Mouse (Mus musculus): Measurements from ENCODE around the gene Ankrd63. TPM values are rescaled to one million over a fixed set of nuclear protein-coding genes. Genes with fewer than 3 reads are reported as not detected.

Ankrd63 gene
- polyA plus RNA-seq, 1 experiment from 2014 or later: 0.11 TPM

DNA sequence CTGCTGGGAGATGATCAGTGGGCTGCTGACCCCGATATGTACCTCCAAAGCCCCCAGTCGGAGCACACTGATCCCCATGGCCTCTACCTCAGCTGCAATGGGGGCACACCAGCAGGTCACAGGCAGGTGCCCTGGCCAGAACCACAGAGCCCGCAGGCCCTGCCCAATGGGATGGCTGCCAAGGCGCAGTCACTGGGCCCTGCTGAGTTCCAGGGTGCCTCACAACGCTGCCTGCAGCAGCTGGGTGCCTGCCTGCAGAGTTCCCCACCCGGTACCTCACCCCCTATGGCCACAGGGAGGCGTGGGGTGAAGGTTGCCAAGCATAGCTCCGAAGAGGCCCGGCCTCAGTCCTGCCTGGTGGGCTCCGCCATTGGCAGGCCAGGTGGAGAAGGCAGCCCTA is 13.9 kb downstream of the Ankrd63 start:
- DNase-seq (ENCODE audit: low spot score) (no peak), ATAC-seq (ENCODE audit: low FRiP score, low TSS enrichment) (no peak)
- Histone ChIP-seq H3K27me3 (ENCODE audit: control insufficient read depth, insufficient read depth, low read length) (no peaks in the 10 kb centered on the region), H3K9me3 (ENCODE audit: control insufficient read depth, low read length) (no peaks in the 10 kb centered on the region), H3K9ac (ENCODE audit: low read length) (no peak overlapping the region), H3K27ac (replicated peaks) (no peak overlapping the region), H3K4me3 (ENCODE audit: low read depth, low read length) (no peak overlapping the region), H3K4me1 (replicated peaks; ENCODE audit: control insufficient read depth, insufficient read depth) (no peaks in the 10 kb centered on the region), H3K36me3 (ENCODE audit: control insufficient read depth, insufficient read depth, low read length) (no peaks in the 10 kb centered on the region), H3K4me2 (replicated peaks; ENCODE audit: low read depth) (no peak overlapping the region)
- TF ChIP-seq CTCF (IDR thresholded peaks at IDR 0.05; ENCODE audit: low read depth) (no peak), EP300 (optimal IDR thresholded peaks at IDR 0.05) (no peak)
- 74% methylated on average over 9 of the region's 10 CpGs for WGBS

GRCm38 (mm10) chr2:118687791-118688190 is 16.0 kb downstream of the Ankrd63 start:
- Histone ChIP-seq H3K4me2 (replicated peaks; ENCODE audit: low read depth) (no peak overlapping the region), H3K27me3 (ENCODE audit: control insufficient read depth, insufficient read depth, low read length) (no peaks in the 10 kb centered on the region), H3K9ac (ENCODE audit: low read length) (no peak overlapping the region), H3K27ac (replicated peaks) (no peak overlapping the region), H3K4me3 (ENCODE audit: low read depth, low read length) (no peak overlapping the region), H3K4me1 (replicated peaks; ENCODE audit: control insufficient read depth, insufficient read depth) (no peaks in the 10 kb centered on the region), H3K9me3 (ENCODE audit: control insufficient read depth, low read length) (no peaks in the 10 kb centered on the region), H3K36me3 (ENCODE audit: control insufficient read depth, insufficient read depth, low read length) (no peaks in the 10 kb centered on the region)
- DNase-seq (ENCODE audit: low spot score): no peak
- 94% methylated on average over 3 of the region's 3 CpGs for WGBS
- TF ChIP-seq EP300 (optimal IDR thresholded peaks at IDR 0.05) (no peak), CTCF (IDR thresholded peaks at IDR 0.05; ENCODE audit: low read depth) (no peak)
- ATAC-seq (ENCODE audit: low FRiP score, low TSS enrichment): no peak

- Histone ChIP-seq H3K4me1 (replicated peaks; ENCODE audit: control insufficient read depth, insufficient read depth) (no peaks in the 10 kb centered on the region), H3K27me3 (ENCODE audit: control insufficient read depth, insufficient read depth, low read length) (no peaks in the 10 kb centered on the region), H3K27ac (replicated peaks) (no peak overlapping the region), H3K36me3 (ENCODE audit: control insufficient read depth, insufficient read depth, low read length) (no peaks in the 10 kb centered on the region), H3K4me2 (replicated peaks; ENCODE audit: low read depth) (no peak overlapping the region), H3K9ac (ENCODE audit: low read length) (no peak overlapping the region), H3K9me3 (ENCODE audit: control insufficient read depth, low read length) (no peaks in the 10 kb centered on the region), H3K4me3 (ENCODE audit: low read depth, low read length) (no peak overlapping the region)
- DNase-seq (ENCODE audit: low spot score) (no peak), ATAC-seq (ENCODE audit: low FRiP score, low TSS enrichment) (no peak)
- 56% methylated on average over 8 of the region's 8 CpGs for WGBS
- no peak for TF ChIP-seq EP300 (optimal IDR thresholded peaks at IDR 0.05)
- TF ChIP-seq CTCF (IDR thresholded peaks at IDR 0.05; ENCODE audit: low read depth): no peak
Measured at GRCm38 (mm10) chr2:118686693-118687092, 17.1 kb downstream of the Ankrd63 start.

- no peak for DNase-seq (ENCODE audit: low spot score)
- H3K4me2 ChIP-seq (replicated peaks; ENCODE audit: low read depth): no peak overlapping the region
- no peaks in the 10 kb centered on the region for H3K4me1 ChIP-seq (replicated peaks; ENCODE audit: control insufficient read depth, insufficient read depth)
- 72% methylated on average over 4 of the region's 4 CpGs for WGBS
- H3K9ac ChIP-seq (ENCODE audit: low read length): no peak overlapping the region
- no peak overlapping the region for H3K27ac ChIP-seq (replicated peaks)
- H3K4me3 ChIP-seq (ENCODE audit: low read depth, low read length): no peak overlapping the region
- no peak for ATAC-seq (ENCODE audit: low FRiP score, low TSS enrichment)
- H3K27me3 ChIP-seq (ENCODE audit: control insufficient read depth, insufficient read depth, low read length): no peaks in the 10 kb centered on the region
- H3K9me3 ChIP-seq (ENCODE audit: control insufficient read depth, low read length): no peaks in the 10 kb centered on the region
- no peak for TF ChIP-seq CTCF (IDR thresholded peaks at IDR 0.05; ENCODE audit: low read depth)
- TF ChIP-seq EP300 (optimal IDR thresholded peaks at IDR 0.05): no peak
- H3K36me3 ChIP-seq (ENCODE audit: control insufficient read depth, insufficient read depth, low read length): no peaks in the 10 kb centered on the region
Measured at GRCm38 (mm10) chr2:118685088-118685487, 18.7 kb downstream of the Ankrd63 start.

- Histone ChIP-seq H3K9ac (ENCODE audit: low read length) (no peak overlapping the region), H3K27ac (replicated peaks) (no peak overlapping the region), H3K4me3 (ENCODE audit: low read depth, low read length) (no peak overlapping the region), H3K36me3 (ENCODE audit: control insufficient read depth, insufficient read depth, low read length) (no peaks in the 10 kb centered on the region), H3K27me3 (ENCODE audit: control insufficient read depth, insufficient read depth, low read length) (no peaks in the 10 kb centered on the region), H3K9me3 (ENCODE audit: control insufficient read depth, low read length) (no peaks in the 10 kb centered on the region), H3K4me1 (replicated peaks; ENCODE audit: control insufficient read depth, insufficient read depth) (no peaks in the 10 kb centered on the region), H3K4me2 (replicated peaks; ENCODE audit: low read depth) (no peak overlapping the region)
- DNase-seq (ENCODE audit: low spot score) (no peak), ATAC-seq (ENCODE audit: low FRiP score, low TSS enrichment) (no peak)
- TF ChIP-seq CTCF (IDR thresholded peaks at IDR 0.05; ENCODE audit: low read depth) (no peak), EP300 (optimal IDR thresholded peaks at IDR 0.05) (no peak)
- WGBS: 44% methylated on average over 8 of the region's 8 CpGs
Measured at GRCm38 (mm10) chr2:118682544-118683260, 21.1 kb downstream of the Ankrd63 start.

- Histone ChIP-seq H3K9me3 (ENCODE audit: control insufficient read depth, low read length) (no peaks in the 10 kb centered on the region), H3K27me3 (ENCODE audit: control insufficient read depth, insufficient read depth, low read length) (peaks cover 5% of the 10 kb centered on the region; the same call in 1 of the 2 replicates), H3K4me1 (replicated peaks; ENCODE audit: control insufficient read depth, insufficient read depth) (peaks cover 4% of the 10 kb centered on the region; the same call in 1 of the 2 replicates), H3K36me3 (ENCODE audit: control insufficient read depth, insufficient read depth, low read length) (no peaks in the 10 kb centered on the region), H3K4me3 (ENCODE audit: low read depth, low read length) (no peak overlapping the region), H3K9ac (ENCODE audit: low read length) (no peak overlapping the region), H3K27ac (replicated peaks) (no peak overlapping the region), H3K4me2 (replicated peaks; ENCODE audit: low read depth) (no peak overlapping the region)
- TF ChIP-seq EP300 (optimal IDR thresholded peaks at IDR 0.05) (no peak), CTCF (IDR thresholded peaks at IDR 0.05; ENCODE audit: low read depth) (no peak)
- DNase-seq (ENCODE audit: low spot score) (no peak), ATAC-seq (ENCODE audit: low FRiP score, low TSS enrichment) (no peak)
- 96% methylated on average over 6 of the region's 6 CpGs for WGBS
Measured at GRCm38 (mm10) chr2:118680926-118681325, 22.8 kb downstream of the Ankrd63 start.

Data from stomach, postnatal 0 days (tissue).